Mouse (Mus musculus) right cerebral cortex, postnatal 25 days (tissue): ENCODE data around the gene Mxra8.

Experiments
- DNase-seq: peaks from one replicate; pipeline ENCODE4 v3.0.0; 2022

The Mxra8 gene

DNA sequence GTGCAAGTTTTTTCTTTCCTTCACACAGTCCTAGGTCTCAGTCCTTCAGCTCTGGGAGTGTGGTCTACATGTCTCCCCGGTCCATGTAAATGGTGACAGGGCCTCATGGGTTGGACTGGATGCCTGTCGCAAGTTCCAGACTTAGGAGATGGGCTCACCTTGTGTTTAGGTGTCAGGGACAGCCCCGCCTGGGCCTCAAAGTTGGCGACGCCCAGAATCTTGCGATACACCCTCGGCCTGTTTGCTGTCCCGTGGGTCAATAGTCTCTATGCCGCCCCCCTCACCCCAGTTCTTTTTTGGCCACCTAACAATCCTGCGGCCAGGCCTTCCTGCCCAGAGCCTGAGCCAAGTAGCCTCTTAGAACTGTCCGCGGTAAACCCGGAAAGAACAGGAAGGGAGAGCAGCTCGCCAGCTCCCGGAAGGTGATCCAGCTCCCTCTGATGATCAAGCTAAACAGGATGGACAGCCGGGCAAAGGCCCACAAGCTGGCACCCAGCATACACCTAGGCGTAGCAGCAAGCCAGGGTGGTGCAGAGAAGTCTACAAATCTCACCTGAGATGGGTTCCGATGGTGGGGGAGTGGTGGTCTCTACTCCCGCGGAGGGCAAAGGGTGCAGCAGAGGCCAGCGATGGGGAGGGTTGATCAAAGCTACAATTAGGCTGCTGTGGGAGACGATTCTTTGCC is 29.3 kb downstream of the Mxra8 start:
- no peak for DNase-seq

DNA sequence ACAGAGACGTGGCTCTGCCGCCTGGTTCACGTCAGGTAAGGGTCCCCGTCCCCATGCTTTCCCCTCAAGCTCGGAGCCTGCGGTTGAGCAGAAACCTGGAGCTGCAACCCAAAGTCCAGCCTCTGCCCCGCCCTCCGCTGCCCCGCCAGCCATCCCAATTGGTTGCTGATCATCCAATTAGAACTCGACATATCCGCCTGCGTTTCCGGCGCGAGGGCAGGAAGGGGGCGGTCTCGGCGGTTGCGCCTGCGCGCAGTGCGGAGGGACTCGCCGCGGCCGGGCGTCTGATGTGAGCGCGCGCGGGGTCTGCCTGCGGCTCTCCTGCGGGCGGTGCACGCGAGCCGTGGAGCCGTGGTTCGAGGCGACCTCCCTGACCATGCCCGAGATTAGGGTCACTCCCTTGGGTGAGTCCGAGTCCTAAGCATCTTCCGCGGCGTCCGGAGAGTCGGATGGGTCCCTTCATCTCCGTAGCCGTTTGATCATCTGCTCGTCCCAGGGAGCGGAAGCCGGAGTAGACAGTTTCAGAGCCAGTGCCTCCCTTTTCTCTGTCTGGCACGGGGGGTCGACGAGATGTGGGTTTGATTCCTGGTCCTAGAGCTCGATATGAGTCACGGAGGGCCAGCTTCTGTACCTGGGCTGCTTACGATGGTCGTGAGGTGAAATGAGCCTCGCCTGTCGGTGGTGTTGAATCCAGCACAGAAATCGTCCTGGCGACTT is 30.0 kb downstream of the Mxra8 start, which contains the start of the genes Cptp and Ints11:
Gene Cptp (minus strand): TSS at position 124 of the 717 bp plus-strand sequence.
Gene Ints11 (plus strand): TSS at position 230 of the 717 bp plus-strand sequence.
- peak; percentile 98 for DNase-seq

DNA sequence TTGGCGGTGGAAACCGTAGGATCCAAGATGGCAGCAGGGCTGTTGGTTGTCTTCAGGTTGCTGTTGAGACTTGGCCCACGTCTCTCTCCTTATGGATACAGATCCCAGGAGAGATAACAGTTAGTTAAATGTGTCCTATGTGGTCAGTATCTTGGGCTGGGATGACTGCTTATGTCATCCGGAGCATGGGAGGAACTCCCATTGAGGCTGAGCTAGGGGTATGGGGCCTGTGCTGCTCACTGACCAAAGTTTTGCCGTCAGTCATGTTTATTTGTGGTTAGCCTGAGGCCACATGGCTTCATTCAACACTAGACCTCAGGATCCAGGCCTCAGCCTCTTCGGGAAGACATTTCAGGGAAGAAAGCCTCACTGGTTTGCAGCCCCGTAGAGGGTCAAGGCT is 31.9 kb downstream of the Mxra8 start:
- no peak for DNase-seq

DNA sequence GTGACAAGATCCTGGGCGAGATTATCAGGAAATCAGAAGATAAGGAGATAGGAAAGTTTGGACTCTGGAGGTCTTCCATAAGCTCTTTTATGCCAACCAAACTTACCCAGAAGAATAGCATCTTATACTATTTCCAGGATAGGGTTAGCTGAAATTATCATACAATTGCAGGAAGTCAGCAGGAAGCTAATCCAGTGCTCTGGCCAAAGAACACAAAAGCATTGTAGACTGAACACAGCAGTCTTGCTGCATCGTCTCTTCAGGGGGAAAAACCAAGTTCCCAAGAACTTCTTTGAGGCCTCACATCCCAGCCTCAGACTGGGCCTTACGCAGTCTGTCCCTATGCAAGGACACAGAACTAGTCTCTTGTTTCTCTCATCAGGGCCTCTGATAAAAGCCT is 44.1 kb downstream of the Mxra8 start:
- DNase-seq = no peak

DNA sequence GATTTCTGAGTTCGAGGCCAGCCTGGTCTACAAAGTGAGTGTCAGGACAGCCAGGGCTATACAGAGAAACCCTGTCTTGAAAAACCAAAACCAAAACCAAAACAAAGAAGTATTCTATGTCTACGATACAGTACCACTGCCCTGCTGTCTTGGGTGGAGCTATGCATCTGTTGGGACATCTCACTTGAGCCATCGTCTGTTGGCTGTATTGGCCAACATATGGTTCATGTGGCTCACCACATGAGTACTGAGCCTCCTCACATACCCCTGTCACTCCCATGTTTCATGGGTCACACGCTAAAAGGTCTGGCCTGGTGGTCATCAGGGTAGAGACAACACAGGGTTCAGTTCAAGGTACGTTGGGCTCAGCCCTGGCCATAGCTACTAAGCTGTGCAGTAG is 46.9 kb downstream of the Mxra8 start:
- no peak for DNase-seq

DNA sequence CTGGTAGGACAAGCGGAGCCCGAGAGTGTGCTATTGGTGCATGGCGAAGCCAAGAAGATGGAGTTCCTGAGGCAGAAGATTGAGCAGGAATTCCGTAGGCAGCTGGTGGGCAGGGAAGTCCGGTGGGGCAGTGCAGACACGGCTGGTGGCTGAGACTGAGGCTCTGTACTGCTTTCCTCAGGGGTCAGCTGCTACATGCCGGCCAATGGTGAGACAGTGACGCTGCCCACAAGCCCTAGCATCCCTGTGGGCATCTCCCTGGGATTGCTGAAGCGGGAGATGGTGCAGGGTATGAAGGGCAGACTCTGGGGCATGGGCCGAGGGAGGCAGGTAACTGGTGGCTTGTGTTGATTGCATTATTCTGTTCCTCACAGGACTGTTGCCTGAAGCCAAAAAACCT is 48.2 kb downstream of the Mxra8 start:
- no peak for DNase-seq

DNA sequence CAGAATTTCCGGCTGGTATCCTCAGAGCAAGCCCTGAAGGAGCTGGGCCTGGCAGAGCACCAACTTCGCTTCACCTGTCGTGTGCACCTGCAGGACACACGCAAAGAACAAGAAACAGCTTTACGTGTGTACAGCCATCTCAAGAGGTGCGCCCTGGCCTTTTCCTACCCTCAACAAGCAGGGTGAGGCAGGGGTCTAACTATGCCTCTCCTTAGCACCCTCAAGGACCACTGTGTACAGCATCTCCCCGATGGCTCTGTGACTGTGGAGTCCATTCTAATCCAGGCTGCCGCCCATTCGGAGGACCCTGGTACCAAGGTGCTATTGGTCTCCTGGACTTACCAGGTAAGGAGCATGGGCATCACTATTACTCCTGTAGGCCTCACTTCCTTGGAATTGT is 48.7 kb downstream of the Mxra8 start:
- no peak for DNase-seq

DNA sequence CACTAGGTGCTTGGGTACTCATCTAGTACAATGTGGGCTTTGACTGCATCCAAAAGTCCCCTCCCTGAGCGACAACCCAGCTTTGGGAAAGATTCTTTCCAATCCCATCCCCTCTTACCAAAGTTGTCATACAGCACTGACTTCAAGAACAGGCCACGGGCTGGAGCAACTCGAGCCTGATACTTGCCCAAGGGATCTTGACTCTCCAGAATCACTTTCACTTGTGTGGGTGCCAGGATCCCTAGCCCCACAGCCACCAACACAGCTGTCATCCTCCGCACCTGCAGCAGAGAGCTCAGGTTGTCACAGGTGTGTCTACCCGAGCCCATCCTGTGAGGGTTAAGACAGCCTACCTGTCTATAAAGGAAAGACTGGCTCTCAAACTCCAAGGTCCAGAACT is 49.8 kb downstream of the Mxra8 start:
- DNase-seq = no peak

DNA sequence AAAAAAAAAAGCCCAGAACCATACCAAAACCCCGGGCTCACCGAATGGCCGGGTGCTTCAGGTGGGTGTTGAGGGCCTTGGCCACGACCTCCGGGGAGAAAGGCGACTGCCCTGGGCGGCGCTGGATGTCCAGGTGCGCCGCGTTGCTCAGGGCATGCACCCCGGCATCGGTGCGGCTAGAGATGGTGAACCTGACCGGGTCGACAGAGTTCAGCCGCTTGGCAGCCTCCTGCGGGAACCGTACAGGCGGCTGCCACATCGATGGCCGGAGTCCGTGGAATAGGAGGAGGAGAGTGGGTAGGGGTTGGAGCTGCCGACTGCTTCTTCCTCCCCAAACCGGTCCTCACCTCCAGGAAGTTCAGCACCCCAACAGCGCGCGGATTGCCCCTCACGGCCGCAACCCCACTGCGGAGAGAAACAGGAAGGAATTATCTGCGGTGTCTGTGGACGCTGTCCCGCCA is 51.6 kb downstream of the Mxra8 start:
- DNase-seq = no peak

DNA sequence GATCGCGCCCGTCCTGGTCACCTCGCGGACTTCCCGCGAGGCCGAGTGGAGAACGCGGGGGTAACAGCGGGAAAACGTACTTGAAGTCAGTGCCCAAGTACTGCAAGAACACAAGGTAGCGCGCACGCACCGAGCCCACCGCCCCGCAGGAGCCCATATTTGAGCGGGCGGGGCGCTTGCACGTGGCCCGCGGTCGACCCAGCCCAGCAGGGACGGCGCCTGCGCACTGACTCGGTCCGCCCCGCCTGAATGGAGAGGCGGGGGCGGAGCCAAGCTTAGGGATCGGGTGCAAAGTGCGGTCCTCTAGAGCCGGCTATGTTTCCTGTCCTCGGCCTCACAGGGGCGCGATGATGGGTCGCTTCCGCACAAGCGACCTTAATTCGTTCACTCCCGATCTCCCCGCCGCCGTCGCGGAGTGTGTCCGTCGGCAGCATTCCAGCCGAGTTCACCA is 52.1 kb downstream of the Mxra8 start, which contains the start of the genes Pusl1 and Acap3:
Gene Pusl1 (minus strand): TSS at position 231 of the 451 bp plus-strand sequence.
Gene Acap3 (plus strand): TSS at position 272 of the 451 bp plus-strand sequence.
- DNase-seq = peak; percentile 96

DNA sequence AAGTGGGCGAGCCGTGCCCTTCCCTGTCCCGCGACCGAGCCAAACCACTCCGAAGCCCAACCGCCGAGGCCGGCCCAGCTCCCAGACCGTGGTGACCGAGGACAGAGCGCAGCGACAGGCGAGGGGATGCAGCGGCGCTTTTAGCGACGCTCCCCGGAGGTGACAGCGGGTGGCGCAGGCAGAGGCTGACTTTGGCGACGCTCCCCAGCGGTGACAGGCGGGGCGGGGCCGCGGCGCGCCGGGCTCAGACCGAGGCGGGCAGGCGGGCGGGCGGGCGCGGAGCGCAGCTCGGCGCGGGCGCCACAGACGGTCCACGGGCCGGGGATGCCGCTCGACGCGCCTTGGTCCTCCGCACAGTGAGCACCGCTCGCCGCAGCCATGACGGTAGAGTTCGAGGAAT is 52.5 kb downstream of the Mxra8 start:
- DNase-seq = peak; percentile 88

DNA sequence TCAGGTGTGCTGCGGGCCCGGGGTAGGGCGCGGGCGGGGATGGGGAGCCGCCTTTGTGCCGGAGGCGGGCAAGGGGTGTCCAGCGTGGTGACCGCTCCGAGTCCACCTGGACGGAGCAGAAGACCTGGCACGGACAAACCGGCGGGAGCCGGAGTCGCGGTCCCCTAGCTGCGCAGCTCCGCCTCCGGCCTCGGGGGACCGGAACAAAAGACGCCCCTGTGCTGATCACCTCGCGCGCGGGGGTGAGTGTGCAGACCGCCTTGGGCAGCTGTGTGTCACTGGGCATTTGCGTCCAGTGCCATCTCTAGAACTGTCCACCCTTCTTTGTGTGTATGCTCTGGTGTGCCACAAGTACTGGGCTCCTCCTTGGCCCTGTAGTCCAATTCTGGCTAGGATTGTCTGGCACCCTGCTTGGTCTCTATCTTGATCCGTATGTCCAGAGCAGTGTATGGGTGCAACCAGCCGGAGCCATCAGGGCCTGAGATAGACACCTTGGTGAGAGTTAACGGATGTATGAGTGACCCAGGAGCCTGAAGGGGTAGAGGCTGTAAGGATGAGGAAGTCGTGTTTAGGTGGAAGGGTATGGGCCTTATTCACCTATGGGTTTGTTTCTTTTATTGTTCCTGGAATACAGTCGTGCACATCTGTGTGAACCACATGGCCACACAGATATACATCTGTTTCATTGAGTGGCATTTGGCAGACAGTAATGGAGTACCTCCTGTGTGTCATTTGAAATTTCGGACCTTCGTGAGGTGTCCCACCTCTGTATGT is 53.1 kb downstream of the Mxra8 start:
- DNase-seq = no peak

DNA sequence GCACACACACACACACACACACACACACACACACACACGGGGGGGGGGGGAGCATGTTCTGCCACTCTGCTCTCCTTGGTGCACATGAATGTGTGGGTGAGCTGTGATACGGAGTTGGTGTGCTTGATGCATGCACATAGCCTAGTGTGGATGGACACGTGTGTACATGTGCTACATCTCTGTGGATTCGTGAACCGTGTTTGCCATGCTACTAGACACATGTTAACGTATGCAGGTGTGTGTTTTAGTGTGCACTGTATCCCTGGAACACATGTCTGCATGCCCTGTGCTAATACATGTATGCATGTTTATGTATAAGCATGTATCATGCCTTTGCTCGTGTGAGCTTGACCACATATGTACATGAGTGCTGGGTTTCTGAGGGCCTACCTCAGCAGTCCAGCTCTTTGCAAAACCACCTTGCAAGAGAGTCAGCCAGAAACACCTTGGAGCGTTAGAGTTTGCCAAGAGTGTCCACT is 53.8 kb downstream of the Mxra8 start:
- no peak for DNase-seq
